Mouse (Mus musculus): ENCODE measurements around the gene Cfd. TPM values are rescaled to one million over a fixed set of nuclear protein-coding genes. Genes with fewer than 3 reads are reported as not detected.
"Not testable (repeated sequence)": the region's sequence is repeated elsewhere in the genome, so short reads cannot be mapped to it uniquely, and the experiment has no call there.

Cfd gene
- total and polyA plus RNA-seq, 2 experiments from 2014 or later, result not detected

DNA sequence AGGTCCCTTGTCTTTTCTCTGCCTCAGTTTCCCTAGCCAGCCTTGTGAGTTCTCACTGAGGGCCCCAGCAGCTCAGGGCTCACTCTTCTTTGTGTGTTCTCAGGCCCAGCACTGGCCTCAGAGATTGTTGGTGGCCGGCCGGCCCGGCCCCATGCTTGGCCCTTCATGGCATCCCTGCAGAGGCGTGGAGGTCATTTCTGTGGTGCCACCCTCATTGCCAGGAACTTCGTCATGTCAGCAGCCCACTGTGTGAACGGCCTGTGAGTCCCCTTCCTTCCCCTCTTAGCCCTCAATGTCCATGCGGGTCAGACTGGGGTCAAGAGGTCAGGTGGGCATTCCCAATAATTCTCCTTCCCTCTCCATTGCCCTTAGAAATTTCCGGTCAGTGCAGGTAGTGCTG is 4.0 kb upstream of the Cfd start:
- ATAC-seq (ENCODE audit: insufficient read depth, low read depth), result no peak
- Histone ChIP-seq H3K36me3 (replicated peaks; ENCODE audit: control insufficient read depth, insufficient read depth, low read length) (no peaks in the 10 kb centered on the region), H3K9ac (replicated peaks; ENCODE audit: low read depth, low read length) (no peak overlapping the region), H3K27ac (ENCODE audit: low read depth) (no peak overlapping the region), H3K4me2 (ENCODE audit: low read depth, low read length) (no peak overlapping the region), H3K4me3 (ENCODE audit: low read depth, low read length) (no peak overlapping the region), H3K4me1 (ENCODE audit: control insufficient read depth, insufficient read depth) (0 out of 2 replicates have a peak, but pooled peaks cover 11% of the 10 kb centered on the region), H3K9me3 (replicated peaks; ENCODE audit: control insufficient read depth, low read length) (no peaks in the 10 kb centered on the region), H3K27me3 (ENCODE audit: control insufficient read depth, insufficient read depth, low read length) (peaks cover 10% of the 10 kb centered on the region; the same call in 1 of the 2 replicates)
- 84% methylated on average over 8 of the region's 8 CpGs for WGBS
- DNase-seq (ENCODE audit: low spot score), result no peak
- TF ChIP-seq EP300 (IDR thresholded peaks at IDR 0.05; ENCODE audit: low read depth), result no peak
- TF ChIP-seq CTCF (IDR thresholded peaks at IDR 0.05; ENCODE audit: low read depth), result no peak

DNA sequence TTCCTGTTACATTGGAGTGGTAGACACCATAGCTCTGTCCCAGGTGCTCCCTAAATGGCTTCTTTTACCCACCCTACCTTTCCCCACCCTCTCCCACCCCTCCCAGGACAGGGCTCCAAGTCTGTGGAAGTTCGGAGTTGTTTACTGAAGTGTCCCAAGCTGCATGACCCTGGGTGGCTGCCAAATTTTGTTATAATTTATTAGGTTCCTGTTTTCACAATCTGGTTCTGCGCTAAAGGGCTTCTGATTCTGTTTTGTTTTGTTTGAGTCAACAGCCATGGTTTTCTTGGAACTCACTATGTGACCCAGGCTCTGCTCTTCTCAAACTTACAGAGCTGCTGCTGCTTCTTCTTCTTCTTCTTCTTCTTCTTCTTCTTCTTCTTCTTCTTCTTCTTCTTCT is 1.3 kb upstream of the Cfd start:
- no peak overlapping the region for H3K9ac ChIP-seq (replicated peaks; ENCODE audit: low read depth, low read length)
- H3K4me3 ChIP-seq (ENCODE audit: low read depth, low read length), result no peak overlapping the region
- H3K36me3 ChIP-seq (replicated peaks; ENCODE audit: control insufficient read depth, insufficient read depth, low read length), result no peaks in the 10 kb centered on the region
- WGBS, result 74% methylated on average over 2 of the region's 2 CpGs
- H3K27ac ChIP-seq (ENCODE audit: low read depth), result no peak overlapping the region
- H3K27me3 ChIP-seq (ENCODE audit: control insufficient read depth, insufficient read depth, low read length), result 0 out of 2 replicates have a peak, but pooled peaks cover 3% of the 10 kb centered on the region
- H3K4me1 ChIP-seq (ENCODE audit: control insufficient read depth, insufficient read depth), result 0 out of 2 replicates have a peak, but pooled peaks cover 2% of the 10 kb centered on the region
- no peak for ATAC-seq (ENCODE audit: insufficient read depth, low read depth)
- TF ChIP-seq EP300 (IDR thresholded peaks at IDR 0.05; ENCODE audit: low read depth) (no peak), CTCF (IDR thresholded peaks at IDR 0.05; ENCODE audit: low read depth) (no peak)
- H3K9me3 ChIP-seq (replicated peaks; ENCODE audit: control insufficient read depth, low read length), result no peaks in the 10 kb centered on the region
- no peak overlapping the region for H3K4me2 ChIP-seq (ENCODE audit: low read depth, low read length)
- DNase-seq (ENCODE audit: low spot score), result no peak

- H3K9ac ChIP-seq (replicated peaks; ENCODE audit: low read depth, low read length); H3K27ac ChIP-seq (ENCODE audit: low read depth); DNase-seq (ENCODE audit: low spot score); H3K27me3 ChIP-seq (ENCODE audit: control insufficient read depth, insufficient read depth, low read length); H3K9me3 ChIP-seq (replicated peaks; ENCODE audit: control insufficient read depth, low read length); H3K4me3 ChIP-seq (ENCODE audit: low read depth, low read length); H3K4me2 ChIP-seq (ENCODE audit: low read depth, low read length); H3K4me1 ChIP-seq (ENCODE audit: control insufficient read depth, insufficient read depth): not testable (repeated sequence)
- peak; percentile 64; the same call in 1 of the 2 replicates for ATAC-seq (ENCODE audit: insufficient read depth, low read depth)
- peaks cover 24% of the 10 kb centered on the region for H3K36me3 ChIP-seq (replicated peaks; ENCODE audit: control insufficient read depth, insufficient read depth, low read length)
- TF ChIP-seq CTCF (IDR thresholded peaks at IDR 0.05; ENCODE audit: low read depth), result peak; percentile 75
- WGBS, result 42% methylated on average over 22 of the region's 22 CpGs
Measured at GRCm38 (mm10) chr10:79892451-79893118, 1.9 kb downstream of the Cfd start.

DNA sequence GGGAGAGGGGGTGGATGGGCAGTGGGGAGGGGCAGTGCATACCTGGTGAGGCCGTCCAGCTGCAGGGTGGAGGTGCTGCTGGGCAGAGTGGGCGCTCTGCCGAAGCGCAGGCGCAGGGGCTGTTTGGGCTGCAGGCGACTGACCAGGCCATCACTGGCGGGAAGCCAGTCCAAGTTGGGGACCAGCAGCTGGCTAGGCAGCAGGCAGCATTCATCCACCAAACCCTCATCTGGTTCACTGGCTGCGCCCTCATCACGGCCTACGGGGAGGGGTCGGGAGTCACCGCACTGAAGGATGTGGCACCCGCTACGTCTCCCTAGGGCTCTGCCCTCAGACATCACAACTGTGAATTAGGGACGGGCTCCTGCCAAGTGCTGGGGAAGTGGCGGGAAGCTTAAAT is 5.7 kb downstream of the Cfd start:
- Histone ChIP-seq H3K9me3 (replicated peaks; ENCODE audit: control insufficient read depth, low read length) (no peaks in the 10 kb centered on the region), H3K4me1 (ENCODE audit: control insufficient read depth, insufficient read depth) (no peaks in the 10 kb centered on the region), H3K36me3 (replicated peaks; ENCODE audit: control insufficient read depth, insufficient read depth, low read length) (peaks cover 48% of the 10 kb centered on the region), H3K27me3 (ENCODE audit: control insufficient read depth, insufficient read depth, low read length) (no peaks in the 10 kb centered on the region), H3K9ac (replicated peaks; ENCODE audit: low read depth, low read length) (no peak overlapping the region), H3K27ac (ENCODE audit: low read depth) (no peak overlapping the region), H3K4me3 (ENCODE audit: low read depth, low read length) (no peak overlapping the region), H3K4me2 (ENCODE audit: low read depth, low read length) (no peak overlapping the region)
- DNase-seq (ENCODE audit: low spot score) (no peak), ATAC-seq (ENCODE audit: insufficient read depth, low read depth) (no peak)
- 91% methylated on average over 16 of the region's 16 CpGs for WGBS
- no peak for TF ChIP-seq CTCF (IDR thresholded peaks at IDR 0.05; ENCODE audit: low read depth)

GRCm38 (mm10) chr10:79896814-79897213 is 6.2 kb downstream of the Cfd start:
- WGBS, result 93% methylated on average over 13 of the region's 13 CpGs
- H3K4me2 ChIP-seq (ENCODE audit: low read depth, low read length), result no peak overlapping the region
- H3K4me1 ChIP-seq (ENCODE audit: control insufficient read depth, insufficient read depth), result no peaks in the 10 kb centered on the region
- ATAC-seq (ENCODE audit: insufficient read depth, low read depth), result no peak
- peaks cover 48% of the 10 kb centered on the region for H3K36me3 ChIP-seq (replicated peaks; ENCODE audit: control insufficient read depth, insufficient read depth, low read length)
- TF ChIP-seq CTCF (IDR thresholded peaks at IDR 0.05; ENCODE audit: low read depth), result no peak
- no peak for TF ChIP-seq EP300 (IDR thresholded peaks at IDR 0.05; ENCODE audit: low read depth)
- no peaks in the 10 kb centered on the region for H3K27me3 ChIP-seq (ENCODE audit: control insufficient read depth, insufficient read depth, low read length)
- no peaks in the 10 kb centered on the region for H3K9me3 ChIP-seq (replicated peaks; ENCODE audit: control insufficient read depth, low read length)
- H3K27ac ChIP-seq (ENCODE audit: low read depth), result no peak overlapping the region
- H3K4me3 ChIP-seq (ENCODE audit: low read depth, low read length), result no peak overlapping the region
- DNase-seq (ENCODE audit: low spot score), result no peak
- H3K9ac ChIP-seq (replicated peaks; ENCODE audit: low read depth, low read length), result no peak overlapping the region

All from heart, postnatal 0 days (tissue).